Mouse (Mus musculus): Measurements from ENCODE around the gene Speer4c.

- no peak for TF ChIP-seq CTCF (conservative IDR thresholded peaks at IDR 0.05 in 1 of 2, IDR thresholded peaks at IDR 0.05 in 1 of 2; ENCODE audit: low read depth in 2 of 2, low read length in 2 of 2)
- TF ChIP-seq TCF12 (IDR thresholded peaks at IDR 0.05; ENCODE audit: low read depth, low read length), result no peak
- TF ChIP-seq NRF1 (IDR thresholded peaks at IDR 0.05; ENCODE audit: low read depth, low read length), result no peak
- no peak for TF ChIP-seq JUND (conservative IDR thresholded peaks at IDR 0.05; ENCODE audit: low read depth, low read length)
Observed at GRCm38 (mm10) chr5:15747478-15748255, 33.6 kb upstream of the Speer4c start.
